Mouse (Mus musculus): ENCODE results near the gene Ttll4. TPM values are rescaled to one million over a fixed set of nuclear protein-coding genes. Genes with fewer than 3 reads are reported as not detected.

Ttll4 gene
- 15.8 and 21.4 TPM in 2 replicates for polyA plus RNA-seq (2014; fragmentation: Nextera tagmentation; extraction: Ambion mirVana)

DNA sequence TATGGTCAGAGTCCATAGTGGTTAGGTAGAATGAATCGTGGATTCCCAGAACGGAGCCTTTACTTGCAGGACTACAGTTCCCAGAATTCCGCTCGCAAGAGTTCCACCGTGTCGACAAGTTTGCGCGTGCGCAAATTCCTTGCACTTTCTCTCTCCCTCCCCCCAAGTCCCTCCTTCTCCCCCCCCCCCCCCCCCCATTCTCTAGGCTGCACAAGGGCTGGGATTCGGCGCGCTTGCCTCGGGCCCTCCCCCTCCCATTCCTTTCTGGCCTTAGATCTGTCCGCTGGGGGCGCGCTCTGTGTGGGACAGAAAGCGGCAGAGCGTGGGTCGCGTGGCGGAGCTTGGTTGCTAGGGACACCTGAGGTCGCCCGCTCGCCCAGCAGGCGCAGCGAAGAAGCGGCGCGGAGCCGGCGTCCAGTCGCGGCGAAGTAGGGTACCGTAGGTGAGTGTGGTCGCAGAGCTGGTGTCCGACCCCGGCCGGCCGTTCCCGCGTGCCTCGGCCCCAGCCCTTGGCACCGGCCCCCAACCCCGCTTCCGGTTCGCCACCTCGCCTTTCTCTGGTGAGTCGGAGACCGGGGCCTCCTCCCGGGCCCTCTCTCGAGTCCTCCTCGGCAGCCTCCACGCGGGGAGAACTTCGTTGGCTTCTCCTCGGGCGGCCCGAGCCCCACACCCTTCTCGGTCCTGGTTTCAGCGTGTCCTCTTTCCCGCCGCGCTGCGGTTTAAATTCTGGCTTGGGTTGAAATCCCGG is at the start of gene Ttll4:
Gene Ttll4 (plus strand): TSS at position 298 of the 748 bp plus-strand sequence.
- Histone ChIP-seq H3K36me3 (ENCODE audit: control insufficient read depth, insufficient read depth, low read length) (no peaks in the 10 kb centered on the region), H3K4me2 (peak within 1 kb of the TSS; percentile 86), H3K9ac (ENCODE audit: low read depth, low read length) (peak within 1 kb of the TSS; percentile 86), H3K27ac (ENCODE audit: low read depth, low read length) (peak within 1 kb of the TSS; percentile 87), H3K4me1 (ENCODE audit: control insufficient read depth, insufficient read depth, low read length) (peaks cover 11% of the 10 kb centered on the region; the same call in 1 of the 2 replicates), H3K27me3 (ENCODE audit: control insufficient read depth, insufficient read depth, low read length) (no peaks in the 10 kb centered on the region), H3K9me3 (replicated peaks; ENCODE audit: control insufficient read depth, low read length) (no peaks in the 10 kb centered on the region), H3K4me3 (ENCODE audit: low read depth, low read length) (peak within 1 kb of the TSS; percentile 89)
- WGBS (ENCODE audit: insufficient replicate concordance) = under 1% methylated on average over 63 of the region's 66 CpGs
- ATAC-seq (replicated peaks; ENCODE audit: insufficient number of reproducible peaks, low FRiP score, low TSS enrichment) = peak; percentile 98

DNA sequence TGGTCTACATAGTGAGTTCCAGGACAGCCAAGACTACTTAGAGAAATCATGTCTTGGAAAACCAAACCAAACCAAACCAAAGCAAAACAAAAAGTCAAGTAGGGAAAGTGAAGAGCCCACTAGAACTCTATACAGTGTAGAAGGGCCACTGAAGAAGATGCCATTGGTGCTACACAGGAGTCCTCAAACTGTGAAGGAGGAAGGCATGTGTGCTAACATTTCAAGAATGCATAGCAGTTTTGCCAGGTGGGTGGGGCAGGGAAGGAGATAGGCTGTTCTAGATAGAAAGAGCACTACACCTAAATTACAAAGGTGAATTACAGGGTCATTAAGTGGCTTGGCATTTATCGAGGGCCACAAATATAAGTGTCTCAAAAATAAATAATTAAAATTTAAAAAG is 37.4 kb upstream of the Ttll4 start:
- ATAC-seq (replicated peaks; ENCODE audit: insufficient number of reproducible peaks, low FRiP score, low TSS enrichment) = no peak
- no peaks in the 10 kb centered on the region for H3K27me3 ChIP-seq (ENCODE audit: control insufficient read depth, insufficient read depth, low read length)
- no peaks in the 10 kb centered on the region for H3K36me3 ChIP-seq (ENCODE audit: control insufficient read depth, insufficient read depth, low read length)
- H3K4me3 ChIP-seq (ENCODE audit: low read depth, low read length) = no peak overlapping the region
- no peaks in the 10 kb centered on the region for H3K4me1 ChIP-seq (ENCODE audit: control insufficient read depth, insufficient read depth, low read length)
- H3K4me2 ChIP-seq = no peak overlapping the region
- 81% methylated on average over 1 of the region's 1 CpGs for WGBS (ENCODE audit: insufficient replicate concordance)
- no peak overlapping the region for H3K27ac ChIP-seq (ENCODE audit: low read depth, low read length)
- H3K9me3 ChIP-seq (replicated peaks; ENCODE audit: control insufficient read depth, low read length) = no peaks in the 10 kb centered on the region
- no peak overlapping the region for H3K9ac ChIP-seq (ENCODE audit: low read depth, low read length)

DNA sequence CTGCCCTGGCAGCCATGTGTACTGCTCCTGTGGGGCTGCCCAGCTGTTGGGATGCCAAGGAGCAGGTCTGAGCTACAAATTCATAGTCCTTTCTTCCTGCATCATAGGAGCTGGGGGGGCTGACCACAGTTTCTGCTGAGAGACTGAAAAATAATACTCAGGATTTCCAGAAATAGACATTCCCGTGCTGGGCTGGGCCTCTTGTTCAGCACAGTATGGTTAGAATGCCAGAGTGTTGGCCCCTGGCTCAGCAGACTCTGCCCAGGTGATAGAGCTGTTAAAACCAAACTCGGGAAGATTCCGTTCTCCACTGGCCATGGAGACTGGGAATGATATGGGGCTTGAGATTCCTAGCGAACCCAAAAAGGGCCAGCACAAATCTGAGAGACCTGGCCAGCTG is 35.5 kb upstream of the Ttll4 start:
- H3K9me3 ChIP-seq (replicated peaks; ENCODE audit: control insufficient read depth, low read length) = no peaks in the 10 kb centered on the region
- H3K9ac ChIP-seq (ENCODE audit: low read depth, low read length) = no peak overlapping the region
- 72% methylated on average over 4 of the region's 4 CpGs for WGBS (ENCODE audit: insufficient replicate concordance)
- no peaks in the 10 kb centered on the region for H3K4me1 ChIP-seq (ENCODE audit: control insufficient read depth, insufficient read depth, low read length)
- H3K36me3 ChIP-seq (ENCODE audit: control insufficient read depth, insufficient read depth, low read length) = no peaks in the 10 kb centered on the region
- H3K27ac ChIP-seq (ENCODE audit: low read depth, low read length) = no peak overlapping the region
- H3K4me2 ChIP-seq = no peak overlapping the region
- H3K27me3 ChIP-seq (ENCODE audit: control insufficient read depth, insufficient read depth, low read length) = no peaks in the 10 kb centered on the region
- H3K4me3 ChIP-seq (ENCODE audit: low read depth, low read length) = no peak overlapping the region
- ATAC-seq (replicated peaks; ENCODE audit: insufficient number of reproducible peaks, low FRiP score, low TSS enrichment) = no peak

DNA sequence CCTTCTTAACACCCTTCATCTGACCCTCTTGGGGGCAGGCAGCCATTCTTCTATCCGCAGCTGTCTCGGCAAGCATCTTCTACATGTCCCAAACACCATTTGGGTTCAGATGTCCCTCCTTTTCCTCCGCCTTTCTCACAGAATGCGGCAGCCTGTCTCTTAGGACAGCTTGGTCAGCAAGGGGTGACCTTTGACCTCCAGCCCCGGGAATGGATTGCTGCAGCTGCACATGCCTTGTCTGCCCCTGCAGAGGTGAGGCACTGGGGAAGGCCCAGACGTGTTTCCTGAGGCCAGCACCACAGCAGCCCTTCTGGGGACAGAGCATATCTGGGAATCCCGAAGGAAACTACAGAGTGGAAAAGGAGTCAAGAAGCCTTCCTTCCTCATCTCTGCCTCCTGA is 33.5 kb upstream of the Ttll4 start:
- H3K4me1 ChIP-seq (ENCODE audit: control insufficient read depth, insufficient read depth, low read length) = no peaks in the 10 kb centered on the region
- H3K27me3 ChIP-seq (ENCODE audit: control insufficient read depth, insufficient read depth, low read length) = no peaks in the 10 kb centered on the region
- H3K4me2 ChIP-seq = no peak overlapping the region
- no peaks in the 10 kb centered on the region for H3K9me3 ChIP-seq (replicated peaks; ENCODE audit: control insufficient read depth, low read length)
- H3K4me3 ChIP-seq (ENCODE audit: low read depth, low read length) = no peak overlapping the region
- H3K36me3 ChIP-seq (ENCODE audit: control insufficient read depth, insufficient read depth, low read length) = no peaks in the 10 kb centered on the region
- ATAC-seq (replicated peaks; ENCODE audit: insufficient number of reproducible peaks, low FRiP score, low TSS enrichment) = no peak
- 52% methylated on average over 7 of the region's 7 CpGs for WGBS (ENCODE audit: insufficient replicate concordance)
- H3K9ac ChIP-seq (ENCODE audit: low read depth, low read length) = no peak overlapping the region
- H3K27ac ChIP-seq (ENCODE audit: low read depth, low read length) = no peak overlapping the region

DNA sequence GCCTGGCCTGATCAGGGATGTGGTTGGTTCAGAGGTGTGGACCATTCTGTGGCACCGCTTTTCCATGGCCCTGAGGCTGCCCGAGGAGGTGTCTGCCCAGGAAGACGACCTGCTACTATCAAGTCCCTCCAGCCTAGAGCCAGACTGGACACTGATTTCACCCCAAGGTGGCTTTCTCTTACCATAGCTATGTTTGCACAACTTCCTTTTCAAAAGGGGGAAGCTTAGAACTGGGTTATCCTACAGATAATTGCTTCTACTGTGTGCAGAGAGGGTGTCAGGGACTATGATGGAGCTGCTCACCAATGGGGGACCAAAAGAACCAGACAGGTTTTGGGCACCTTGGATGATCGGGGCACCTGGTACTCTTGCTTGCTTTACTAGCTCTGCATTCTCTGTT is 28.8 kb upstream of the Ttll4 start:
- WGBS (ENCODE audit: insufficient replicate concordance) = 74% methylated on average over 4 of the region's 4 CpGs
- H3K27ac ChIP-seq (ENCODE audit: low read depth, low read length) = no peak overlapping the region

DNA sequence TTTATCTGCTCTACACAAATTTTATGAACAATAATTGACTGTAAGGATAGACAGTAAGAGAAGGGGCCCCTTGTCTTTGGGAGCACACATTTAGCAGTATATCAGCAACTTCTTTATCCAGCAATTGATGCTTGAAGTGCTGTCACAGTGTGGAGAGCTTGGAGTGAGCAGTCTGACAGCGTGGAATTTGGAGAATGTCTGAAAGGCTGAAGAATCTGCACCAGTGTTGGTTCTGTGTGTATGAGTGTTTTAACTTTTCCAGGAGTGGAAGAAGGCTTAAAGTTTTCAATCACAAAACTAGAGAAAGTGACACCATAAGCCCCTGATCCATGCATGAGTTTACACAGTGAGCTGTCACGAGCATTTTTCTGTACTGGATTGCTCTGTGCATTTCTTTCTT is 18.0 kb upstream of the Ttll4 start:
- Histone ChIP-seq H3K9ac (ENCODE audit: low read depth, low read length) (no peak overlapping the region), H3K9me3 (replicated peaks; ENCODE audit: control insufficient read depth, low read length) (no peaks in the 10 kb centered on the region), H3K4me3 (ENCODE audit: low read depth, low read length) (no peak overlapping the region), H3K4me1 (ENCODE audit: control insufficient read depth, insufficient read depth, low read length) (no peaks in the 10 kb centered on the region), H3K27me3 (ENCODE audit: control insufficient read depth, insufficient read depth, low read length) (no peaks in the 10 kb centered on the region), H3K36me3 (ENCODE audit: control insufficient read depth, insufficient read depth, low read length) (no peaks in the 10 kb centered on the region), H3K27ac (ENCODE audit: low read depth, low read length) (no peak overlapping the region), H3K4me2 (peak overlapping the region; percentile 37)
- 38% methylated on average over 2 of the region's 2 CpGs for WGBS (ENCODE audit: insufficient replicate concordance)
- ATAC-seq (replicated peaks; ENCODE audit: insufficient number of reproducible peaks, low FRiP score, low TSS enrichment) = no peak

More for the DNA sequence above, 28.8 kb upstream of the Ttll4 start:
- Histone ChIP-seq H3K4me3 (ENCODE audit: low read depth, low read length) (no peak overlapping the region), H3K4me1 (ENCODE audit: control insufficient read depth, insufficient read depth, low read length) (no peaks in the 10 kb centered on the region), H3K9me3 (replicated peaks; ENCODE audit: control insufficient read depth, low read length) (no peaks in the 10 kb centered on the region), H3K9ac (ENCODE audit: low read depth, low read length) (no peak overlapping the region), H3K27me3 (ENCODE audit: control insufficient read depth, insufficient read depth, low read length) (no peaks in the 10 kb centered on the region), H3K4me2 (no peak overlapping the region), H3K36me3 (ENCODE audit: control insufficient read depth, insufficient read depth, low read length) (no peaks in the 10 kb centered on the region)
- ATAC-seq (replicated peaks; ENCODE audit: insufficient number of reproducible peaks, low FRiP score, low TSS enrichment) = no peak

DNA sequence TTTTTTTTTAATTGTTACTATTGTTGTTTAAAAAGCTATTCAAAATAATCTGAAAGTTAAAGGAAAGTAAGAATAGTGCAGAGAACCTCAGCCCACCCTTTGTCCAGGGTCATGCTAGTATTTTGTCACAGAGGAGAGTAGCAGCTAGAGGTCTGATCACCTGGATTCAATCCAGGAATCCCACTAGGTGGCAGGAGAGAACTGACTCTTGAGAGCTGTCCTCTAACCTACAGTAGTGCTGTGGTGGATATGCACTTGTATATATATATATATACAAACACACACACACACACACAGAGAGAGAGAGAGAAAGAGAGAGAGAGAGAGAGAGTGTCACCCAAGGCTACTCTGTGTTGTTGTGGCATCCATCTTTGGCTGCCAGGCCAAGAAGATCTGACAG is 17.6 kb upstream of the Ttll4 start:
- no peaks in the 10 kb centered on the region for H3K27me3 ChIP-seq (ENCODE audit: control insufficient read depth, insufficient read depth, low read length)
- no peak for ATAC-seq (replicated peaks; ENCODE audit: insufficient number of reproducible peaks, low FRiP score, low TSS enrichment)

DNA sequence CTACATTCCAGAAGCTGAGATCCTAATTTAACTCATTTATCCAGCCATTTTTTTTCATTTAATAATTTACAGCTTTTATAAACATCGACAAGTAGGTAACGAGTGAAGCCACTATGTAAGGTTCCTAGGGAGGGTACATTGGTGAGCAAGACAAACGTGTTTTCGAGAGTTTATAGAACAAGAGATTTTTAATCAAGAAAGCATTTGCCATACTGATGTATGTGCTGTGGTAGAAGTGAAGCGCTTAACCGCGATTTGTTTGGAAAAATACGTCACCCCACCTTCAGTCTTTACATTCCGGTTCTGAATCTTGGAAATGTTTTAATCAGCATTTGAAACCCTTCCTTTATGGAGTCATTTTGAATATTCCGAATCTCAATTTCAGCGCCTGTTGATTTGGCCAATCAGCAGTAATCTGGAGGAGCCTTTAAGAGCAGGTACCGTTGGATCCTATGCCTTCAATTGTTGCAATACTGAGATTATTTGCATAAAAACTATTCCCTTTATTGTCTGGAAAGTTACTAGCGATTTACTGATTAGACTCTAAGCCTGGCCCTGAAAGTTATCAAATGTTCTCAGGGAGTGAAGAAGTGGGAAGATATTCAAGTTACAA is 814 bp downstream of the Ttll4 start:
- WGBS (ENCODE audit: insufficient replicate concordance) = 5% methylated on average over 13 of the region's 13 CpGs
- Histone ChIP-seq H3K4me2 (peak overlapping the region; percentile 86), H3K4me1 (ENCODE audit: control insufficient read depth, insufficient read depth, low read length) (peaks cover 11% of the 10 kb centered on the region; the same call in 1 of the 2 replicates), H3K9ac (ENCODE audit: low read depth, low read length) (peak overlapping the region; percentile 86), H3K36me3 (ENCODE audit: control insufficient read depth, insufficient read depth, low read length) (no peaks in the 10 kb centered on the region), H3K27me3 (ENCODE audit: control insufficient read depth, insufficient read depth, low read length) (no peaks in the 10 kb centered on the region), H3K4me3 (ENCODE audit: low read depth, low read length) (peak overlapping the region; percentile 89), H3K27ac (ENCODE audit: low read depth, low read length) (peak overlapping the region; percentile 87), H3K9me3 (replicated peaks; ENCODE audit: control insufficient read depth, low read length) (no peaks in the 10 kb centered on the region)
- ATAC-seq (replicated peaks; ENCODE audit: insufficient number of reproducible peaks, low FRiP score, low TSS enrichment) = no peak

More for the DNA sequence above, 17.6 kb upstream of the Ttll4 start:
- no peaks in the 10 kb centered on the region for H3K9me3 ChIP-seq (replicated peaks; ENCODE audit: control insufficient read depth, low read length)
- no peak overlapping the region for H3K4me3 ChIP-seq (ENCODE audit: low read depth, low read length)
- no peak overlapping the region for H3K27ac ChIP-seq (ENCODE audit: low read depth, low read length)
- no peak overlapping the region for H3K9ac ChIP-seq (ENCODE audit: low read depth, low read length)
- no peaks in the 10 kb centered on the region for H3K4me1 ChIP-seq (ENCODE audit: control insufficient read depth, insufficient read depth, low read length)
- peak overlapping the region; percentile 37 for H3K4me2 ChIP-seq
- H3K36me3 ChIP-seq (ENCODE audit: control insufficient read depth, insufficient read depth, low read length) = no peaks in the 10 kb centered on the region

DNA sequence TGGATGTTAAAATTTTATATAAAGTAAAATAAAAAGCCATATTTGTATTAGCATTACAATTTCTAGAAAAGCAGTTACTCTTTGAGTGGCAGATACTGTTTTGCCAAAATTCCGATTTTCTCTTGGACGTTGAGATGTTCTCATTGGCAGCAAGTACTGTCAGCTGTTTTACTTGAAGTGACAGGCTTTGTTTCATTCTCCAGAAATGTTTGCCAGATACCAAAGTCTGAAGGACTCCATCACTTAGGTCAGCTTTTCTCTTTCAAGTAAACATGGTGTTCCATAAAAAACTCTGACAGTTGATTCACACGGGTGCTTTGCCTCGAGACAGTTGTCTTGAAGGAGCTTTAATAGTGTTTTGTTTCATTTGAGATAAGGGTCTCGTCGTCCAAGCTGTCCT is 3.6 kb downstream of the Ttll4 start:
- Histone ChIP-seq H3K4me3 (ENCODE audit: low read depth, low read length) (no peak overlapping the region), H3K4me1 (ENCODE audit: control insufficient read depth, insufficient read depth, low read length) (peaks cover 11% of the 10 kb centered on the region; the same call in 1 of the 2 replicates), H3K4me2 (no peak overlapping the region), H3K9me3 (replicated peaks; ENCODE audit: control insufficient read depth, low read length) (no peaks in the 10 kb centered on the region), H3K27ac (ENCODE audit: low read depth, low read length) (no peak overlapping the region), H3K9ac (ENCODE audit: low read depth, low read length) (no peak overlapping the region), H3K36me3 (ENCODE audit: control insufficient read depth, insufficient read depth, low read length) (no peaks in the 10 kb centered on the region), H3K27me3 (ENCODE audit: control insufficient read depth, insufficient read depth, low read length) (no peaks in the 10 kb centered on the region)
- ATAC-seq (replicated peaks; ENCODE audit: insufficient number of reproducible peaks, low FRiP score, low TSS enrichment) = no peak
- 51% methylated on average over 6 of the region's 6 CpGs for WGBS (ENCODE audit: insufficient replicate concordance)
